Comparison of ENCODE assay signal across 16 mouse cellular contexts in the genomic region with DNA sequence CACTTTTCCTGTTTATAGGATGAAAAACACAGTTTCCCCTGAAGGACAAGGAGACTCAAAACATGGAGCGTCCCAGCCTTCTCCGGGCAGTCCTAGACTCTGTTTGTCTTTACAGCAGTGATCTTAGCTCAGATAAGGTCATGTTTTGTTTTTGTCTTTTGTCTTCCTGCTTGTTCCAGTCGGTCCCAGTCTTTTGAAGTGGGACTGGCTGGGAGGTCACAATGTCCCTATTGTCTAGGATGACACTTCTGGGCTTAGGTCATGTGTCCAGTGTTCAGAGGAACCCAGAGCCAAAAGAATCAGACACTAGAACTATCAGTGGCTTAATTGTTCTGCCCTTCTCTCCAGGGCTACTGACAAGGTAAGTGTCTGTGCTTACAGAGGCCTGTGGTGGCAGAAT. TPM values are rescaled to one million over a fixed set of nuclear protein-coding genes. Genes with fewer than 3 reads are reported as not detected.
DNase-seq lines count a peak whose midpoint lies in the region; TF ChIP-seq lines count a peak whose summit lies in the region.
"Had no signal": no experiment of that assay in that cellular context is flagged by ENCODE, and none has a peak within 500 bp of the region (broad histone marks: within the 10 kb centered on the region; RNA-seq: fewer than 3 reads in every experiment).

No protein-coding gene starts in this region.

- H3K9me3 ChIP-seq in ES-E14 (ENCODE audit: control insufficient read depth, insufficient read depth, low read depth, low read length) = no peaks in the 10 kb centered on the region
- H3K9me3 ChIP-seq: heart, embryonic 13.5 days had no signal

- H3K36me3 ChIP-seq in ES-E14 (ENCODE audit: control insufficient read depth, insufficient read depth, low read length, poor library complexity, severe bottlenecking) = no peaks in the 10 kb centered on the region

- peak; percentile 81 for DNase-seq in layer of hippocampus, adult 9-11 months
- DNase-seq in layer of hippocampus, postnatal 14 days (ENCODE audit: low spot score in 2 of 2) = no peak
- peak; percentile 77 for DNase-seq in ES-E14 (ENCODE audit: low read depth, low spot score)
- peak; percentile 96 for DNase-seq in ZHBTc4 (ENCODE audit: low read depth, low spot score)
- DNase-seq in lung, postnatal 25 days (ENCODE audit: low spot score) = peak; percentile 75
- no peak for DNase-seq in urinary bladder, adult 18-20 months (ENCODE audit: low spot score in 2 of 2)
- DNase-seq in B cell, adult 2 months = no peak
- DNase-seq: cerebellum, postnatal 10 days; kidney, postnatal 4 days; liver; liver, postnatal 0 days; midbrain, embryonic 14.5 days; spleen, adult 18-20 months; thymus, adult 2 months had no signal

- H3K4me1 ChIP-seq in ES-E14 (ENCODE audit: control insufficient read depth in 2 of 2, insufficient read depth in 2 of 2, low read length in 2 of 2, poor library complexity in 1 of 2) = peaks cover 20 to 27% of the 10 kb centered on the region in 2 experiments
- H3K4me1 ChIP-seq: heart, embryonic 13.5 days had no signal

- in situ Hi-C loops in ES-E14 (cut with MboI; ENCODE audit: low sequenced_read_pairs in 2 of 2, unreplicated experiment in 2 of 2) = no loop called here

- no peak overlapping the region for H3K9ac ChIP-seq in ES-E14 (ENCODE audit: insufficient read depth, low read depth, low read length, poor library complexity, severe bottlenecking)
- H3K9ac ChIP-seq: heart, embryonic 13.5 days; liver, postnatal 0 days had no signal

- no peak overlapping the region for H3K4me3 ChIP-seq in ES-E14 (ENCODE audit: insufficient read depth in 1 of 2, low read depth in 1 of 2, low read length in 2 of 2, poor library complexity in 1 of 2, severe bottlenecking in 1 of 2)
- H3K4me3 ChIP-seq: erythroblast, embryonic 14.5 days; heart, embryonic 13.5 days had no signal

- H3K27ac ChIP-seq in ES-E14 (ENCODE audit: insufficient read depth, low read depth, low read length, poor library complexity, severe bottlenecking) = peak overlapping the region; percentile 52; the same call in 1 of the 2 replicates
- H3K27ac ChIP-seq: heart, embryonic 13.5 days had no signal

TF ChIP-seq in ES-E14, 5 proteins besides CTCF, POLR2A, EP300 and RAD21:
- TF ChIP-seq HCFC1 (IDR thresholded peaks at IDR 0.05; ENCODE audit: borderline replicate concordance, insufficient read depth, low read length) (no peak), CHD2 (IDR thresholded peaks at IDR 0.05; ENCODE audit: low read depth, low read length) (no peak), MAFK (IDR thresholded peaks at IDR 0.05; ENCODE audit: insufficient read depth, low read depth, low read length) (no peak), ZNF384 (IDR thresholded peaks at IDR 0.05; ENCODE audit: low read depth, low read length) (no peak), ZC3H11A (IDR thresholded peaks at IDR 0.05; ENCODE audit: borderline replicate concordance, low read depth, low read length) (no peak)
TF ChIP-seq in ES-E14: peak in this region for 0.

RNA-seq across cellular contexts. Expression of gene Plekhh1, which starts 6.4 kb away (rescaled TPM):
- total RNA-seq in layer of hippocampus, postnatal 14 days (2021) = 10 to 100 TPM in 1 of 2 experiments, 1 to 10 TPM in 1; 8.5 to 11.4 TPM
- 9.0 and 11.2 TPM in 2 replicates for total RNA-seq in ES-E14 (2012; rRNA removed)

RNA-seq across cellular contexts. Expression of gene Tmem229b, which starts 27.9 kb away (rescaled TPM):
- total RNA-seq in layer of hippocampus, postnatal 14 days (2021) = 10 to 100 TPM; 74.6 to 80.0 TPM
- 6.1 TPM in 2 replicates for total RNA-seq in ES-E14 (2012; rRNA removed)

RNA-seq across cellular contexts. Expression of gene Pigh, which starts 54.1 kb away (rescaled TPM):
- 10 to 100 TPM in 1 of 2 experiments, 1 to 10 TPM in 1; 9.8 to 10.2 TPM for total RNA-seq in layer of hippocampus, postnatal 14 days (2021)
- 14.8 and 17.0 TPM in 2 replicates for total RNA-seq in ES-E14 (2012; rRNA removed)

Comparison
In these comparisons a context has a peak if more than half of its experiments do, and no peak if none do; other contexts are left out.
1. DNase-seq: peak in layer of hippocampus, adult 9-11 months (single experiment), ES-E14 (single experiment), ZHBTc4 (single experiment) and lung, postnatal 25 days (single experiment); none in layer of hippocampus, postnatal 14 days (0 of 2), urinary bladder, adult 18-20 months (0 of 2) and B cell, adult 2 months (0 of 2).
2. RNA of gene Tmem229b, which starts 27.9 kb away (total RNA-seq): 74.6 to 80.0 TPM in layer of hippocampus, postnatal 14 days; 6.1 TPM in ES-E14; every median in the first group is over 10 times any median in the second.